In genomic region chr3:154330181-154331002, GRCm38 (mm10) we compare ENCODE assay signal across 8 mouse cellular contexts. TPM values are rescaled to one million over a fixed set of nuclear protein-coding genes. Genes with fewer than 3 reads are reported as not detected.
A peak's percentile ranks its signal among the peaks of the same experiment; 100 is the strongest.
DNase-seq lines count a peak whose midpoint lies in the region; ATAC-seq and TF ChIP-seq lines count a peak whose summit lies in the region.

Lhx8 (minus strand) TSS chr3:154330659.

- intact Hi-C loops in left cerebral cortex, adult 2 months (cut with DNase I) = loop anchor here (2.0 kb wide), 1 partner anchor 242 kb away; no protein-coding TSS in a partner anchor

- peaks cover 69% of the 10 kb centered on the region for H3K27me3 ChIP-seq in forebrain, embryonic 14.5 days (replicated peaks; ENCODE audit: control insufficient read depth, insufficient read depth, low read length)
- peaks cover 72% of the 10 kb centered on the region for H3K27me3 ChIP-seq in intestine, embryonic 15.5 days (replicated peaks)
- peaks cover 49% of the 10 kb centered on the region for H3K27me3 ChIP-seq in midbrain, embryonic 16.5 days (ENCODE audit: control insufficient read depth, insufficient read depth, low read depth, low read length)

- peak within 1 kb of the TSS; percentile 67 for H3K4me2 ChIP-seq in forebrain, embryonic 14.5 days (ENCODE audit: low read length)
- H3K4me2 ChIP-seq in intestine, embryonic 15.5 days (replicated peaks) = peak within 1 kb of the TSS; percentile 39; the same call in 1 of the 2 replicates
- H3K4me2 ChIP-seq in midbrain, embryonic 16.5 days (ENCODE audit: low read length) = no peak within 1 kb of the TSS

- no peak within 1 kb of the TSS for H3K27ac ChIP-seq in ES-E14 (ENCODE audit: insufficient read depth, low read depth, low read length, poor library complexity, severe bottlenecking)
- H3K27ac ChIP-seq in forebrain, embryonic 14.5 days (ENCODE audit: low read depth, low read length) = peak within 1 kb of the TSS; percentile 68
- no peak within 1 kb of the TSS for H3K27ac ChIP-seq in intestine, embryonic 15.5 days
- no peak within 1 kb of the TSS for H3K27ac ChIP-seq in midbrain, embryonic 16.5 days (ENCODE audit: low read length)
- no peak within 1 kb of the TSS for H3K27ac ChIP-seq in left cerebral cortex, adult 2 months

- H3K9me3 ChIP-seq in ES-E14 (ENCODE audit: control insufficient read depth, insufficient read depth, low read depth, low read length) = no peaks in the 10 kb centered on the region
- no peaks in the 10 kb centered on the region for H3K9me3 ChIP-seq in forebrain, embryonic 14.5 days (replicated peaks; ENCODE audit: control insufficient read depth, low read length)
- no peaks in the 10 kb centered on the region for H3K9me3 ChIP-seq in intestine, embryonic 15.5 days
- no peaks in the 10 kb centered on the region for H3K9me3 ChIP-seq in midbrain, embryonic 16.5 days (replicated peaks; ENCODE audit: control insufficient read depth, low read length, poor library complexity, severe bottlenecking)

- H3K36me3 ChIP-seq in ES-E14 (ENCODE audit: control insufficient read depth, insufficient read depth, low read length, poor library complexity, severe bottlenecking) = no peaks in the 10 kb centered on the region
- no peaks in the 10 kb centered on the region for H3K36me3 ChIP-seq in forebrain, embryonic 14.5 days (ENCODE audit: control insufficient read depth, insufficient read depth, low read length)
- H3K36me3 ChIP-seq in intestine, embryonic 15.5 days = no peaks in the 10 kb centered on the region
- no peaks in the 10 kb centered on the region for H3K36me3 ChIP-seq in midbrain, embryonic 16.5 days (ENCODE audit: control insufficient read depth, insufficient read depth, low read length)

- no peak for TF ChIP-seq CTCF in left cerebral cortex, adult 2 months (IDR thresholded peaks at IDR 0.05)

- in situ Hi-C loops in ES-E14 (cut with MboI; ENCODE audit: low sequenced_read_pairs in 2 of 2, unreplicated experiment in 2 of 2) = no loop called here

- 0 out of 2 replicates have a peak, but pooled peaks have one; percentile 5 for ATAC-seq in forebrain, embryonic 14.5 days
- ATAC-seq in intestine, embryonic 15.5 days = no peak
- ATAC-seq in midbrain, embryonic 16.5 days = peak; percentile 36; the same call in 1 of the 2 replicates

- peak; percentile 12 to 44 for DNase-seq in cerebellum, postnatal 25 days
- DNase-seq in cerebellum, adult 9-11 months = no peak
- no peak for DNase-seq in ES-E14 (ENCODE audit: low read depth, low spot score)
- peak; percentile 52 for DNase-seq in forebrain, embryonic 14.5 days (ENCODE audit: low spot score)
- no peak for DNase-seq in left cerebral cortex, adult 2 months (ENCODE audit: extremely low spot score in 1 of 2, low spot score in 2 of 2)
- DNase-seq in layer of hippocampus, adult 11-12 months (ENCODE audit: low spot score) = no peak

- peak within 1 kb of the TSS; percentile 9 to 19; a peak in 1 of 4 replicates for H3K4me3 ChIP-seq in ES-E14 (ENCODE audit: insufficient read depth in 1 of 2, low read depth in 1 of 2, low read length in 2 of 2, poor library complexity in 1 of 2, severe bottlenecking in 1 of 2)
- peak within 1 kb of the TSS; percentile 37 for H3K4me3 ChIP-seq in forebrain, embryonic 14.5 days (ENCODE audit: low read depth, low read length)
- H3K4me3 ChIP-seq in intestine, embryonic 15.5 days (replicated peaks) = no peak within 1 kb of the TSS; the same call in 1 of the 2 replicates
- peak within 1 kb of the TSS; percentile 36; the same call in 1 of the 2 replicates for H3K4me3 ChIP-seq in midbrain, embryonic 16.5 days (ENCODE audit: low read depth, low read length)
- no peak within 1 kb of the TSS for H3K4me3 ChIP-seq in left cerebral cortex, adult 2 months

- H3K9ac ChIP-seq in ES-E14 (ENCODE audit: insufficient read depth, low read depth, low read length, poor library complexity, severe bottlenecking) = no peak within 1 kb of the TSS
- peak within 1 kb of the TSS; percentile 43 for H3K9ac ChIP-seq in forebrain, embryonic 14.5 days (ENCODE audit: low read length)
- H3K9ac ChIP-seq in intestine, embryonic 15.5 days = no peak within 1 kb of the TSS
- H3K9ac ChIP-seq in midbrain, embryonic 16.5 days (ENCODE audit: low read depth, low read length) = no peak within 1 kb of the TSS

- under 1% methylated on average over 28 of the region's 28 CpGs for WGBS in forebrain, embryonic 14.5 days
- WGBS in intestine, embryonic 15.5 days = 2% methylated on average over 28 of the region's 28 CpGs
- under 1% methylated on average over 28 of the region's 28 CpGs for WGBS in midbrain, embryonic 16.5 days

- peaks cover 0 to 3% of the 10 kb centered on the region in 2 experiments; a peak in 1 of 4 replicates for H3K4me1 ChIP-seq in ES-E14 (ENCODE audit: control insufficient read depth in 2 of 2, insufficient read depth in 2 of 2, low read length in 2 of 2, poor library complexity in 1 of 2)
- H3K4me1 ChIP-seq in forebrain, embryonic 14.5 days (ENCODE audit: control insufficient read depth, insufficient read depth, low read length) = peaks cover 7% of the 10 kb centered on the region
- peaks cover 18% of the 10 kb centered on the region for H3K4me1 ChIP-seq in intestine, embryonic 15.5 days (replicated peaks)
- H3K4me1 ChIP-seq in midbrain, embryonic 16.5 days (ENCODE audit: control insufficient read depth, insufficient read depth, low read length) = peaks cover 15% of the 10 kb centered on the region

TF ChIP-seq in ES-E14, 5 proteins besides CTCF, POLR2A, EP300 and RAD21:
- TF ChIP-seq HCFC1 (IDR thresholded peaks at IDR 0.05; ENCODE audit: borderline replicate concordance, insufficient read depth, low read length) = no peak
- TF ChIP-seq MAFK (IDR thresholded peaks at IDR 0.05; ENCODE audit: insufficient read depth, low read depth, low read length) = no peak
- TF ChIP-seq ZNF384 (IDR thresholded peaks at IDR 0.05; ENCODE audit: low read depth, low read length) = no peak
- no peak for TF ChIP-seq ZC3H11A (IDR thresholded peaks at IDR 0.05; ENCODE audit: borderline replicate concordance, low read depth, low read length)
- no peak for TF ChIP-seq CHD2 (IDR thresholded peaks at IDR 0.05; ENCODE audit: low read depth, low read length)

RNA-seq across cellular contexts. Expression of gene Lhx8, which starts in this region (rescaled TPM):
- total RNA-seq in ES-E14 (2012; rRNA removed) = not detected in 2 replicates
- polyA plus RNA-seq in forebrain, embryonic 14.5 days (2014; fragmentation: Nextera tagmentation; extraction: Ambion mirVana) = 22.6 and 25.1 TPM in 2 replicates
- polyA plus RNA-seq in intestine, embryonic 15.5 days (2015; fragmentation: Nextera tagmentation; extraction: Ambion mirVana) = 0.13 and 0.19 TPM in 2 replicates
- polyA plus RNA-seq in midbrain, embryonic 16.5 days (2015; fragmentation: Nextera tagmentation; extraction: Ambion mirVana) = 2.9 and 4.3 TPM in 2 replicates
- total RNA-seq in left cerebral cortex, adult 2 months (2021) = under 1 TPM; 0.82 to 0.86 TPM

Comparison
In these comparisons a context has a peak if more than half of its experiments do, and no peak if none do; other contexts are left out.
1. DNase-seq: peak in cerebellum, postnatal 25 days (2 of 2) and forebrain, embryonic 14.5 days (single experiment); none in cerebellum, adult 9-11 months (single experiment), ES-E14 (single experiment), left cerebral cortex, adult 2 months (0 of 2) and layer of hippocampus, adult 11-12 months (single experiment).
2. H3K4me3 ChIP-seq: peak in ES-E14 (2 of 2), forebrain, embryonic 14.5 days (single experiment) and midbrain, embryonic 16.5 days (single experiment); none in intestine, embryonic 15.5 days (single experiment) and left cerebral cortex, adult 2 months (single experiment).